Mouse (Mus musculus): ENCODE data around the gene App.

The App gene

DNA sequence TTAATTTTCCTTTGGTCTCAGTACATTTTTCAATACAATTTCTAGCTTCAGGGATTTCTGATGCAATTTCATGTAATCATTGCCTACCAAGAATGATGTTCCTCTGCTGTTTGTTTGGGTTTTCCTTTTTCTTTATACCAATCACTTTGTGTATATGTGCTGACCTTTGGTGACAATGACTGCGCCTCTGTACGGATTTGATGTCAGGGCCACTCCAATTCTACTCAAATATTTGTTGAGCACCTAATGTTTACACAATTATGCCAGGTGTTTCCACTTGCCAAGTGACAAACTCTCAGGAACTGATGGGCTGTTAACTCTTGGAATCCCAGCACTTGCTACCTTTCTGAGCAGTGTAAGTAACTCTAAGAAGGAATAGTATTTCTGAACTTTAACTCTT lies 98.2 kb downstream of the App start:
- no peak for DNase-seq (ENCODE audit: low spot score)

DNA sequence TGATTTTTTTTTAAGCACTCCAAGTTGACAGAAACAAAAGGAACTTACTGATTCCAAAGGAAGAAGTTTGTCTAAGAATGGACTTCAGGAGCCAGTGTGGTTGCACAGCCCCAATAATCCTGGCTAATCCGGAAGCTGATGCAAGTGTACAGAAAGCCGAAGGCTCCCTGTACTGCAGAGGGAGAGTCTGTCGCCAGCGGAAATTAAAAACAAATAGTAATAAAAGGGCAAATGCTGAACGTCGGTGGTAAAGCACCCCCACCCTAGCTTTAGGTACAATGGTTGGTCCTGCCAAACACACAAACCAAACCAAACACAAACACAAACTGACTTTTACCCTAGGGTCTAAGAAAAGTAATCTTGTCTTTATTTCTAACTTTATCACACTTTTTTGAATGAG lies 98.7 kb downstream of the App start:
- no peak for DNase-seq (ENCODE audit: low spot score)

DNA sequence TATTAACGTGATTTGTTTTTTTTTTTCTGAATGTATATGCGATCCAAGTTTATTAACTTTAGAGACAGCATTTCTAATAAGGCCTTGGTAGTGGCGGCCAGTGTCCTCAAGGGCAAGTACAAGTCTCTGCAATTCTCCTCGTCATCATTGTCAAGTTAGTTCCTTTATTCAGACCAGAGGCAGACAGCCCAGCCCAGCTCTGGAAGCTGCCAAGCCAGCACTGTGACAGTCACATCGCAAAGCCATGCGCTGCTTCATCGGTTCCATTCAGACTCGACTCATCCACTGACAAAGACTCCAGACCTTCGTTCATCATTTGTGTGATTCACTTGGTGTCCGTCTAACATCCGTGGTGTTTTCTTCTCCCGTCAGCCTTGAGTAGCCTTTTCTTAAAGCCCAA lies 100.9 kb downstream of the App start:
- no peak for DNase-seq (ENCODE audit: low spot score)

DNA sequence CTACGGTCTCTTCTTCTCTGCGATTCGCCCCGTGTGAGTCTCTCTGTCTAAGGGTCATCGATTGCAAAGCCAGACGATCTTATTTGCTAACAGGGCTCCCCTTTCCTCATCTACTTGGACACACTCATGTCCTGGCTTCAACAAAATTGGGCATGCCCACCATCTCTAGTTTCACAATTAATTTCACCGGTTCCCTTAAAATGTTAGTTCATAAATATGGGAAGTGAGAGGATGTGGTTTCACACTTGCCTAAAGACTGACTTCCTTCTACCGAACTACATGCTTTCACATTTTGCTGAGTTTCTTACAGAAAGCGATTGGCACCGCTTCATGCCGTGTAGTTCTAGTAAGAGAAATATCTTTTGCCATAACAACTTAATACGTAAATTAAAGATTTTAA lies 101.8 kb downstream of the App start:
- no peak for DNase-seq (ENCODE audit: low spot score)

DNA sequence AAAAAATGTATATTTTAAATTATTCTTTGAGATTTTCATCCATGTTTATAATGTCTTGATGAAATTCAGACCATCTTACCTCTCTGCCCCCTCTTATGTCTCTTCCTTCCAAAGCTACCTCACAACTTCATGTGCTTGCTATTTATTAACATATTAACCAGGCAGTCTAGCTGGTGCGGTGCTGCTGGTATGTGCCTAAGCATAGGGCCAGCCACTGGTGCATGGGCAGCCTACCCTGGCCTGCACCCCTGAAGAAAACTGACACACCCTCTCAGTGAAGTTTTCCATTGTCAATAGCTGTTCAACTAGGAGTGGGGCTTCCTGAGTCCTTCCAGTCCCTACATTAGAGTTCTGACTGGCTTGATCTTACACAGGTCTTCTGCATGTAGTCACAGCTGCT lies 102.3 kb downstream of the App start:
- DNase-seq (ENCODE audit: low spot score): no peak

DNA sequence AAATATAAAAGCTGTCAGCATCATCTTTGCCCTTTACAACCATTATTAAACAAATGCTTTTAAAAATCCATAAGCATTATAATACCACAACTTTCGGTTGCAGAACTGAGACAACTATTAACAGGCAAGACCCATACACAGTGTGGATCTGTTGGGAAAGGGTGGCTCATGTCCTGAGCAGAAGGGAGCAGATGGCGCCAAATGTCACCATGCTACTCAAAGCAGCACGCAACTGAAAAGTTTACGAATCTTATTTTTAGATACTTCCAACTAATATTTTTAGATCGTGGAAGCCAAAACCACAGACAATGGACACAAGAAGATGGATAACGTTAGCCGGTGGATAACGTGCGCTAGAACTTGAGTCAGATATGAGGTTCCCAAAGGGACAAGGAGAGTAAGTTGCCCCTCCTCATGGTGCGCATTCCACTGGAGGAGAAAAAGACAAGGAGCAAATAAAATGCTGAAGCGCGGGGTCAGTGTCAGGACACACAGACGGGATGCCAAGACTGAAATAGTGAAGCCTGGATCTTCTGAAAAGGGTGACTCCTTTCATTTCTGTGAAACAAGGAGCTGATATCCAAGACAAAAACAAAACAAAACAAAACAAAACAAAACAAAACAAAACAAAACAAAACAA lies 106.2 kb downstream of the App start:
- no peak for DNase-seq (ENCODE audit: low spot score)

DNA sequence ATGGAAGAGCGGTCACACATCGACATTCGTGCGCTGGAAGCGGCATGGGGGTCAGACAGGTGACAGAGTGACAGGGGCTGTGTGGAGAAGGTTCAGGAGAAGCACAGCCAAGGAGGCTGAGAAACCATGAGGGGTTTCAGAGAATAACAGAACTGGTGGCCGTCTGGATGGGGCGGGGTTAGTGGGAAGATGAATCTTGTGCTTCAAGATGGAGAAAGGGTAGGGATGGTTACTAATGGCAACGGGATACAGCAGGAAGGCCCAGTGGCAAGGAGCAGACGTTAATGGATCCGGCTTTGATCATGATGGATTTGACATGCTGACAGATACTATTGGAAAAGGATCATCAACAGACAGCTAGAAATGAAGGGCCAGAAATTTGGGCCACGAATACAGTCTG lies 107.3 kb downstream of the App start:
- no peak for DNase-seq (ENCODE audit: low spot score)

DNA sequence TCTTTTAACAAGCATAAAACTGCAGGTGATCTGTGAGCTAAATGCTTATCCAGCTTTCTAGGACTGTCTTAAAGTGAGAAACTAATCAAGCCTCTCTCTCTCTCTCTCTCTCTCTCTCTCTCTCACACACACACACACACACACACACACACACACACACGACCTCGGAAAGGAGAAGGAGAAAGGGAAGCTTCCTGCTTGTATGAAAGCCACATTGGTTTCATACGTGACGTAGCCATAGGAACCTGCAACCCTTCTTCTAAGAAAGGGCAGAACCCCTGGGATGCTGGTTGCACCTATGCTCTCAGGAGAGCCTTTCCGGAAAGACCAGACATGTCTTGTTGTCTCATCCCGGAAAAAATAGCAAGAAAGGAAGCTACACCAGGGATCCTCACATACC lies 108.8 kb downstream of the App start:
- DNase-seq (ENCODE audit: low spot score): no peak

DNA sequence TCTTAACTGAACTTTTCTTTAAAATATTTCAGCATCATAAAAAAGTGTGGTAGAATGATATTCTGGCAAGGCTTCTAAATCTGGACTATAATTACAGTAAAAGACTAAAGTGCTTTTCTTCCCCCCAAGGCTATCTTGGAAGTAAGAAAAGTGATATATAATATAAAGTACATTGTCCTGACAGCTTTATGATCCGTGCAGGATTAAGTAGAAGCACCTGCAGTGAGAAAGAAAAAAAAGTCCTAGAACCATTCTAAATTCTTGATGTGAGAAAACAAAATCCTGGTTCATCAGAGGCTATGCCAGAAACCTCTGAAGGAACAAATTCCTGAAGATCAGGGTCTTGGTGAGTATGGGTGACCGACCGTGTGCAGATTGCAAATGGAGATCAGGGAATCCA lies 110.8 kb downstream of the App start:
- no peak for DNase-seq (ENCODE audit: low spot score)

DNA sequence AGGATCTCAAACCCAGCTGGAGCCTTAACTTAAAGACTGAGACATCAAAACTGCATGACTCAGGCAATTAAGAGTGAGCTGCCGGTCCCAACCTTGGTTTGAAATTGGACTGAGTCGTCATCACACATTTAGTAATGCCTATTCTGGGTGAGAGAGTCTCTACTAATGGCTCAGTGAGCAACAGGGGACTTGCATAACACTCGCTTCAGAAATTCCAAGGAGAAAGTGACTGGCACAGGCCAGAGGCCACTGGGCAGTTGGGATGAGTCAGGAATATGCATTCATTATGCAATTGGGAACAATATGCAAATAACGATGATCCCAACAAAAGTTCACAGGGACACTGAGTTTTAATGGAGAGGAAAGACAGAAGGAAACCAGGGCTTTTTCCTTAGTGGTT lies 111.8 kb downstream of the App start:
- no peak for DNase-seq (ENCODE audit: low spot score)

DNA sequence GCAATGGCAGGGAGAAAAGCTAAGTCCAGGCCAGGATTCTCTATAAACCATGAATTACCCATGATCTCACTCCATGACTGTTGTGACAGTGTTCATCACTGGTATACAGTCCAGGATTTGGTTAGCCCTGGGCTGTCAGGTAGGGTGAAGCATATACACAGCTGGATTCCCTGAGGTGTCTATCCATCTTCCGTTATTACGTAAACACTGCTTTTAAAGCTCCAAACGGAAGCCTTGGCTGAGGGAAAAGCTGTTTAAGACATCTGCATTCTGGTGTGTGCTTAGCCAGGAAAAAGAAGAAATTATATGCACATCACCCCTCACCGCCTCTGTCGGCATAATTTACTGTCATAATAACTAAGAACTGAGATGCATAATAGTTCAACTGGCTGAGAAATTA lies 115.4 kb downstream of the App start:
- no peak for DNase-seq (ENCODE audit: low spot score)

DNA sequence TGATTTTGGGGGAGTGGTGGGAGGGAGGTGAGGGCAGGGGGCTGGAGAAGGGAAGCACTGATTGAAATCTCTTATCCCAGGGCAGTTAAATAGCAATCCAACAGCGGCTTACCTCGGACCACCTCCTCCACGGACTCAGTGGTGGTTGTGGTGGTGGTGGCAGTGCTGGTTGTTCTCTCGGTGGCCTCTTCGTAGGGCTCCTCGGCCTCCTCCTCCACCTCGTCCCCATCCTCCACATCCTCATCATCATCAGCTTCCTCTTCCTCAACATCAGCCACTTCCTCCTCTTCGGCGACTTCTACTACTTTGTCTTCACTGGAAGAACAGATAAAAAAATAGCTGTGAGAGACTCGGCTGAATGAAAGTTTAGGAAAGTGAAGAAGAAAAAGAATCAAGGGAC lies 117.4 kb downstream of the App start:
- DNase-seq (ENCODE audit: low spot score): no peak

DNA sequence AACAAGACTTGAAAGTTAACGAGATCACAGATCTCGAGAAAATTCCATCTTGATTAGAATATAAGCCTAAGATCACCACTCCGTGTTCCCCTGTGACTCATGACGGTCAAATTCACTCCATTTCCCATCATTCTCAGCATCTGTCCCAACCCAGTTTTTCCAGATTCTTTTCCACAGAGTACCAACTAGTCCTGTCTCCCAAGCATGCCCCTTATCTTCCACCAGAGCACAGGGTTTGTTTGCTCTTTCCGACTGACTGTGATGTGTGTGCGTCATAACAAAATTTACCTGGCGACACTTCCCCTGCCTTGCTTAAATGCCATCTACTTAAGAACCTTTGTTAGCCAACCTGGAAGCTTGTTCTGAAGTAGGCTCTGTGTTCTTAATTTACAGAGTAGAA lies 119.6 kb downstream of the App start:
- DNase-seq (ENCODE audit: low spot score): no peak

DNA sequence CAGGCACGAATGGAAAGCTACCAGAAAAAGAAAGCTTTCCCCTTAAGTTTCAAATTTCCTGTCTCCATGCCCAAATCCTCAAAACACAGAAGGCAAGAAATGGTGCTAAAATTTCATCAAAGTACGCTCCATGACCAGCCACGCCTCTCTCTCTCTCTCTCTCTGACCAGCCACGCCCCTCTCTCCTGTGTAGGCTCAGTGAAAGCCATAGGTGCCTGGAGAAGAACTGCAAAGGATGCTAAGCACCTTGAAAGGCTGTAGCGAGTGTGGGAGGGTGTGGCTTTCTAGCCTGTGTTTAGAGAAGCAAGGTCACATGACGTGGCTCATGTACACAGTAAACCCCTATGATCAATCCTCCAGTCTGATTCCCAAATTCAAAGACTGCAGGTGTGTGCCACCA lies 126.3 kb downstream of the App start:
- no peak for DNase-seq (ENCODE audit: low spot score)

DNA sequence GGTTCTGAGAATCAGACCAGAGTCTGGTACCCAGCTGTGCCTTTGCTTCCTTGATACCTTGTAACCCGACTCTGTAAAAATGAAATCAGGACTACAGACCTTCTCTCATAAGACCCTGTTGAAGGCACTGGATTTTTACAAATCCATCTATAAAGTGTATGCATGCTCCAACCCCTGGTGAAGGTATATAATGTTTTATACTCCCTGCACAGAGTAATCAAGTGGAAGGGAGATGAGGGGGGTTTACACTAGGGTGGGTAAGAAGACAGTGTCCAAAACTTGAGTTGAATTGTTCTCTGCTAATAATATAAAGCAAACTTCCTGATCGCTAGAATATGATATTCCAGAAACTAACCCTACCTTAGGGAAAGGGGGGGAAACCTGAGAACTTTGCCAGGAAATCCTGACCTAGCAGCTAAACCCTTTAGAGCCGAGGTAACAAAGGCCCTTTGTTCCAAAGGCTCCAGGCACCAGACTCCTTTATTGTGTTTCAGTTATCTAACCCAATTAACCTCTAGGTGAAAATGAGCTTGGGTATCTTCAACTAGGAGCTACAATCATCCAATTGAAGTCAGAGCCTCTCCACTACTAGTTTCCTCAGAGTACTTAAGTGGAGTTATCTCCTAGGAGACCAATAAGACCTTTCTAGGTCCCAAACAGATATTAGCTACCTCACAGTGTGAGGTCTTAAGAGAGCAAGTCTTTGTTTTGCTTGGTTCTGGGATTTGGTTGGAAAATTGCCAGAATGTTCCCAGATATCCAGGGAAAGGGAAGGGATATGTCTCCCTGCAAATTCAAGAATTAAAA lies 132.2 kb downstream of the App start:
- no peak for DNase-seq (ENCODE audit: low spot score)

DNA sequence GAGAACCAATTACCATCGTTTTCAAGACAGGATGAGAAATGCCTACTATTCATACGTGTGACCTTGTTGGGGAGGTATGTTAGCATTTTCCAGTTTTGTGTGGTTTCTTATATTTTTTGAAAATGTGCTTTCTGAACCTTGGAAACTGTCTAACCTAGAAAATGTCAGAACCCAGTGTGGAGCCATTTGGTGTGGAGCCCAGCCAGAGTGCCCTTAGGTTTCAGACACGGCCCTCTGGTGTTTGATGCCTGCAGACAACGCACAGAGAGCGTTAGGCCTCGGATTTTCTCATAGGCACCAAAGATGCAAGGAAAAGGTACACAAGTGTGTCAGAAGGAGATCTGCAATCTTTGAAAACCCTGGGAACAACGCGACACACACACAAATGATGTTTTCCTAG lies 134.8 kb downstream of the App start:
- no peak for DNase-seq (ENCODE audit: low spot score)

DNA sequence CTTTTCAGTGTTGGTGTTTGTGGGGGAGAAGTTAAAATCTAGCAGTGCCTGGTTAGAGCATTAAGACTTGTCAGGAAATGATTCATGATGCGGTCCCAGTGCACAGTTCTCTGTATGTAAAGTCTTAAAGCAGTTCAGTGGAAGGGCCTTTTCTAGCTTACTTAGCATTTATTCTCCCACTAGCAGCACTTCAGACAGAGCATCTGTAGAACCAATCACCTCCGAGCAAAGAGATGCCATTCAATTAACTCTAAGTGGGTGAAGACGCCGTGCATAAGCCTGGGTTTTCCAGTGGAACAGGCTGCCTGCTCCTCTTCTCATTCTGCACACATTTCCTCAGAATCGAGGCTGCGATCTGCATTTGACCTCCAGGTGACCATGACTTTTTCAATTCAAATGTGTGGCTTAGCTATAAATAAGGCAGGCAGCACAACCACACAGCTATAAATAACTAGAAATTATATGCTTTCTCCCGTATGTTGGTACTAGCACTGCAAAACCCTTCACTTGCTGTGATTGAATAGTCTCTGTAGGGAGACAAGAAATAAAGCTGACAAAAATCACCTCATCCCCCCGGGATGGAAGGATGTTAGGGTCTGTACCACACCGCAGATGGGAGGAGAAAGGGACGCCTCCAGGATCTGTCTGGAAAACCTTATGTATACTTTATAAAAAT lies 135.5 kb downstream of the App start:
- no peak for DNase-seq (ENCODE audit: low spot score)

DNA sequence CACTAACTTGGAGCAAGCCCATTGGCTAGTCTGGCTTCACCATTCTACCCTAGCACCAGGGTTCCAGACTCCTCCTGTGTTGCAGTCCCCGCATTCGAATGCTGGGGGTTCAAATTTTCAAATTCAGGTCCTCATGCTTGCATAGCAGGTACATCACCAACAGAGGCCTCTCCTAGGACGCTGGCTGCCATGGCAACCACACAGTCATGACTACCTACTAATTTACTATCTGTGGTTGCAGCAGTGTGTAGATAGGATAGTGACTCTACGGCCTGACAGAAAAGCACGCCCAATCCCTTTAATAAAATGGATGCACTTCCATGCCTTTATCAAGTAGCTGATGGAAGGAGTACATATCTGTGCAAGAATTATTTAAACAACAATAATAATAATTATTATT lies 137.8 kb downstream of the App start:
- no peak for DNase-seq (ENCODE audit: low spot score)

DNA sequence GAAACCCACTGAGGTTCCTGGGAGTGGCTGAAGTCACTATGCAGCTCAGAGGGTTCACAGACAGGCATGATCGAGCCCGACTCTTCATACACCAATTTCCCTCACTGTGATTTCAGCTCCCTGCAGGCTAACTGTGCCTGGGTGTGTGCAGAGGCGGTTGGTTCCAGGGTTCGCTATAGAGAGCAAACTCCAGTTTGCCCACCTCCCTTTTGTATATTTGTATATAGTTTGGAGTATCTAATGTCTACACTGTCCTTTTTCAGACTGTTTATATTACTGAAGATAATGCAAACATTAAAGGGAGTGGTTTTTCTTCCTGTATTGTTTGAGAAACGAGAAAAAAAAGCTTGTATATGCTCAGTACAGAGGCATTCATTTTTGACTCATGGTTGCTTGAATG lies 139.8 kb downstream of the App start:
- no peak for DNase-seq (ENCODE audit: low spot score)

DNA sequence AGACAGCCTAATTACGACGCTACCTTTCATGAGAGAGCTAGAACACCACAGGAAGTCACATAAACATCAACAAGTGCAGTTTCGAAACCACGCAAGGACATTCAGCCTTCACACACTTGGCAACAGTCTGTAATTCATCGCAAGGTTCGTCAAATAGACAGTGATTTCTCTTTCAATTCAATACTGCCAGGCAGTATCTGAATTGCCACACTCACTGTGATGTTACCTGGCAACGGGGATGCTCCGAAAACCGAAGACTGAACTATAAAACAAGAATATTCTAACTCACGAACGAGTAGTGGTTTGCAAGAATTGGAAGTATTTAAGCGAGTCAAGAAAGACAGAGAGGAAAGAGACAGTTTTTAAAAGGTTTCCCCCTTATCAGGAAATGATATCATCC lies 142.8 kb downstream of the App start:
- no peak for DNase-seq (ENCODE audit: low spot score)

DNA sequence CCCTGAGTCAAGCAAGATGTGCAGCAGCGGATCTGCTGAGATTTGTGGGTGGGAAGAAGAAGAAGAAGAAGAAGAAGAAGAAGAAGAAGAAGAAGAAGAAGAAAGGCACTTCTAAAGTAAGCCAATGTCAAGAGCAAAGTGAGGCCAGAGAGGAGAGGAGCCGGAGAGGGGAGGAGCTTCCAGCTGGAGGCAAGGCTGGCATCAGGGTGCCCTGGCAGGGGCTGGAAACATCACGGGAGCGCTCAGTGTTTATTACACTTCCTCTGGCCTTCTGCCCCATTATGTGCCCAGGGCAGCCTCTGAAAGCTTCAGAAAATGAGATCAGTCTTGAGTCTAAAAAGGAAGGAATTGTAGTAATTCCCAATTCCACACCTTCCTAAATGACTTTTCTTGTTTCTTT lies 145.2 kb downstream of the App start:
- DNase-seq (ENCODE audit: low spot score): no peak

DNA sequence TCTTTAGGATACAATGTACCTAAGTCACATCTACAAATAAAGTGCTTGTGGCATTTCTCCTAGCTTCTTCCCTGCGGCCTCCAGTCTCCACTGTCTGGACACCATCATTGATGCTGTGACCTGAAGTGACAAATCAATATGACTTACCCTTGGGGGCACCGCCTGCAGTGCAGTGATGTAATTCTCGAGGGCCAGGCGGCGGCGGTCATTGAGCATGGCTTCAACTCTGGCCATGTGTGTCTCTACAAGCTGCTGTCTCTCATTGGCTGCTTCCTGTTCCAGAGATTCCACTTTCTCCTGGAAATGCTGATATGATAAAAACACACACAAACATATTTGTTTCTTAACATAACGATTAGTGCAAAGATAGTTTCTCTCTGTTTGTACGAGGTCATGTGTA lies 148.9 kb downstream of the App start:
- DNase-seq (ENCODE audit: low spot score): no peak

DNA sequence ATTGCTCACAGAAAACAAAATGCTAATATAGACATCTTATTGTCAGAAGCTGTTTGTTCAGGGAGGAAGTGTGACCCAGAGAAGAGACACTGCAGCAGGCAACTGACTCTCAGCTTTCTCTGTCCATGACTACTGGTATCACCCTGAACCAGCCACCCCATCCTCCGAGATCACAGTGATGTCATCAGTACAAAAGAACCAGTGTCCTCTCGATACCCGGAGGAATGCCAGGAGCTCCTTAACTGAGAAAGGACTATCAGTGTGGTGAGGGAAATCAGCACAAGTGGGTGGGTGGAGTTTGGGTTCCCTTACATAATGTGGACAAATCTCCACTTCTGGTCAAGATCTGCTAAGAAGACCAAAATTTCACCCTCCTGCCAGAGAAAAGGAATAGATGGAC lies 150.5 kb downstream of the App start:
- DNase-seq (ENCODE audit: low spot score): no peak
